Mouse (Mus musculus): Measurements from ENCODE around the gene Nxnl2. TPM values are rescaled to one million over a fixed set of nuclear protein-coding genes. Genes with fewer than 3 reads are reported as not detected.

Nxnl2 gene
- polyA plus RNA-seq, 1 experiment from 2014 or later = 0.50 TPM

DNA sequence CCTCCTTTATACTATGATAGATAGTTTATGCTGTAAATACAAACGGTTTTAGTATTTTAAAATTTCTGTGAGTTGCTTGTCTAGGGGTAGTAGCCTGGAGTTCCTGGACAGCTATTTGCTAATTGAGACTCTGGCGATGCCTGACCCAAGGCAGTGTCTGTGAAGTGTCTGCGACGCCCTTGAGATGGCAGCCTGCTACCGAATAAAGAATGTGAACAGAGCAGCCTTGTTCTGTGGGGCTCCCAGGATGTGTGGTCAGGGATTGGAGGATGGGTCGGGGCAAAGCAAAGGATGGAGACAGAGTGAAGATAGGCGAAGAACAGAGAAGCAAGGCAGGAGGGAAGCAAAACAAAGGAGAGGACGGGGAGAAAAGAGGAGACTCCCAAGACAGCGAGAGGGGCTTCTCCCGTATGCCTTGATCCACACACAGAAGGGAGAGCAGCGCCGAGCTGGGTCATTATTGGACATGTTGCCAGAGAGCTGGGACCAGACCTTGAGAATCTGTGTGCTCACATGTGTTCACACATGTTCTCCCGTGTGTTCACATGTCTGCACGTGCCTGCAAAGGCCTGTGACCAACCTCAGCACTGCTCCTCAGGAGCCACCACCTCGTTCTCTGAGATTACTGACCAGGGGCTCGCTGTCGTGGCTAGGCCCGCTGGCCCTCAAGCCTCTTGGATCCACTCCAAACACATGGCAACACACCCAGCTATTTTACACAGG lies 37.7 kb downstream of the Nxnl2 start:
- Histone ChIP-seq H3K27ac (0 out of 2 replicates have a peak overlapping the region, but pooled peaks have one; percentile 17), H3K27me3 (no peaks in the 10 kb centered on the region), H3K9ac (replicated peaks) (no peak overlapping the region), H3K4me1 (replicated peaks) (peaks cover 7% of the 10 kb centered on the region; the same call in 1 of the 2 replicates), H3K9me3 (no peaks in the 10 kb centered on the region), H3K4me2 (replicated peaks) (no peak overlapping the region), H3K4me3 (replicated peaks) (no peak overlapping the region), H3K36me3 (no peaks in the 10 kb centered on the region)
- ATAC-seq = peak; percentile 91
- 58% methylated on average over 18 of the region's 18 CpGs for WGBS

DNA sequence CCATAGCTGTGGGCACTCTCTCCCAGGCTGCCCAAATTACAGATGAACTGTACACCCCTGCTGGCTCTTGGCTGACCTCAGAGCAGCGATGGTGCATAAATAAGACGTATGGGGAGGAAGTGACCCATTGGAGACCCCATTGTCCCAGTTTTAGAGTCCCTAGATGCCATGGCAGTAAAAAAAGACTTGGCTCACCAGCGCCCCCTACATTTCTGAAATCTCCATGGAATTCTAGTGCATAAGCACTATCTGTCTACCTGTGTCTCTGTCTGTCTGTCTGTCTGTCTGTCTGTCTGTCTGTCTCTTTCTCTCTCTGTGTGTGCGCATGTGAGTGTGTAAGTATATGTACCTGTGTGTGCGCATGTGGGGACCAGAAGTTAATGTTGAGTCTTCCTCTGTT lies 39.8 kb downstream of the Nxnl2 start:
- peaks cover 7% of the 10 kb centered on the region; the same call in 1 of the 2 replicates for H3K4me1 ChIP-seq (replicated peaks)
- no peaks in the 10 kb centered on the region for H3K36me3 ChIP-seq
- no peaks in the 10 kb centered on the region for H3K9me3 ChIP-seq
- ATAC-seq = no peak
- 77% methylated on average over 5 of the region's 5 CpGs for WGBS
- H3K4me3 ChIP-seq (replicated peaks) = no peak overlapping the region
- no peak overlapping the region for H3K27ac ChIP-seq
- H3K9ac ChIP-seq (replicated peaks) = no peak overlapping the region
- H3K4me2 ChIP-seq (replicated peaks) = no peak overlapping the region
- H3K27me3 ChIP-seq = no peaks in the 10 kb centered on the region

DNA sequence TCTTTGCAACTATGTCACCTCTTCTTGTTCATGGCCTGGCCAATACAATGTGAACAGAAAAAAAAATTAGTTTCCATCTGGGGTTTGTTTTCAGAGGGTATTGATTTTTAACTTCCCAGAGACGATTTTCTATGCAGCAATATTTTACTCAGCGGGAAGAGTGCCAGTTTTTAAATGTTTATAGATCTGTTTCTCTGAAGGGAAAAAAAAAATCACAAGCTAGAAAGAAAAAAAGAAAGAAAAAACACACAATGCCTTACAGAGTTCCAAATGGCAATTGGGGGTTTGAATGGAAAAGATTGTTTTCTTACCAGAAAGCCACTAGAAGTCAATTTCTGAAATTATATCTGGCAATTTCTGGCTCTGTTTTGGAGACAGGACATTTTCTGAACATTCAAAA lies 43.9 kb downstream of the Nxnl2 start:
- H3K4me3 ChIP-seq (replicated peaks) = no peak overlapping the region
- no peaks in the 10 kb centered on the region for H3K36me3 ChIP-seq
- no peak overlapping the region for H3K9ac ChIP-seq (replicated peaks)
- H3K9me3 ChIP-seq = no peaks in the 10 kb centered on the region
- H3K4me1 ChIP-seq (replicated peaks) = no peaks in the 10 kb centered on the region
- WGBS = 75% methylated on average over 2 of the region's 2 CpGs
- ATAC-seq = no peak
- H3K27ac ChIP-seq = no peak overlapping the region
- no peak overlapping the region for H3K4me2 ChIP-seq (replicated peaks)
- no peaks in the 10 kb centered on the region for H3K27me3 ChIP-seq

DNA sequence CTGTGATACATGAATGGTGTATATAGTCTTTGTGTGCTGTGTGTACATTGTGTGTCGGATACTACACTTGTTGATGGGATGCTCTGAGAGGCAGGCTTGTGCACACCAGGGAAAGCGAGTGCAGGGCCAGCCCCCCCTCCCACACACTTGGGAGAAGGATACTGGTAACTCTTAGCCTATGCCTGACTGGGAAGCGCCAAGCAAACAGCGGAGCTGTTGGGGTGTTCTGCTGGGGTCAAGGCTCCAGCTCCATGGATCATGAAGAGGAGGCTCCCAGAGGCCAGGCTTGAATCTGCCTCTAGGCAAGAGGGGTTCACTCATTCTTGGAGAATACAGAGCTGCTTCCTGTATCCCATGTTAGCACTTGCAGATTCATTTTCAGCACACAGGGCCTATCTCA lies 50.1 kb downstream of the Nxnl2 start:
- Histone ChIP-seq H3K4me2 (replicated peaks) (no peak overlapping the region), H3K36me3 (no peaks in the 10 kb centered on the region), H3K27ac (no peak overlapping the region), H3K4me1 (replicated peaks) (no peaks in the 10 kb centered on the region), H3K9ac (replicated peaks) (no peak overlapping the region), H3K9me3 (no peaks in the 10 kb centered on the region), H3K4me3 (replicated peaks) (no peak overlapping the region), H3K27me3 (no peaks in the 10 kb centered on the region)
- ATAC-seq = no peak
- WGBS = 89% methylated on average over 4 of the region's 4 CpGs

DNA sequence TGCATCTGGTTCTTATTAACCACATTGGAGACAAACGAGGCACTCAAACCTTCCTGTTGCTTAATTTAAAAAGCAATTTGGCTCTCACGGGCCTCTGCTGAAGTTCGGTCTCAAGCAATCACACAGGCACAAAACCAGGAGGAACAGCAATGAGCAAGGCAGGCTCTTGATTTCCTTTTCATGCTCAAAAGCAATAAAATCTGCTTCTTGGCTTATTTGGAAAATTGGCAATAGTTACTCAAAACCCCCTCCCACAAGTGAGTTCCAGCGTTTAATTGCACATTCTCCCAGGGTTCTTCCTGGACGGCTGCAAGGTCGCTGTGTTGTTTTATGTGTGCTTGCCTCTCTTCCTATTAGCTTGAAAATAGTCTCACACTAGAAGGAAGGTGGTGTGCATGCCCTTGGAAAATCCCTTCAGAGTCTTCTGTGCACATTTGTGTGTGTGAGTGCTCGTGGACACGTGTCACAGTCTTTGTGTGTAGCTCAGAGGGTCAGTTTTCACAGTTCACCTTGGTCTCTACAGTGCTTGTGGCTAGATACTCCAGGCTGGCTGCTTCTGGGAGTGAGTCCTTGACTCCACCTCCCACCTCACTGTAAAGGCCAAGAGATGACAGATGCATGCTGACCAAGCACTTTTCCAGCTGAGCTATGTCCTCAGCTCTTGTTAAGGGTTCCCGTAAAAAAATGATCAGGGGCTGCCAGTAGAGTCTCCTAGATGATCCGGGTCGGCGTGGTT lies 50.8 kb downstream of the Nxnl2 start:
- no peak overlapping the region for H3K27ac ChIP-seq
- WGBS = 80% methylated on average over 12 of the region's 12 CpGs
- ATAC-seq = no peak

More for the DNA sequence above, 50.8 kb downstream of the Nxnl2 start:
- Histone ChIP-seq H3K36me3 (no peaks in the 10 kb centered on the region), H3K4me2 (replicated peaks) (no peak overlapping the region), H3K9ac (replicated peaks) (no peak overlapping the region), H3K4me3 (replicated peaks) (no peak overlapping the region), H3K4me1 (replicated peaks) (no peaks in the 10 kb centered on the region), H3K27me3 (no peaks in the 10 kb centered on the region), H3K9me3 (no peaks in the 10 kb centered on the region)

Small RNA genes within 50 kb of the gene (microRNA-seq; reads per million reads assigned to microRNA genes)
- gene Gm44341 = not detected

Other genes starting within 250 kb of the Nxnl2 start
- gene Spin1, start 70.1 kb upstream of the Nxnl2 start, polyA plus RNA-seq (2015; fragmentation: Nextera tagmentation; extraction: Ambion mirVana) = 136 and 144 TPM in 2 replicates
- 10.2 and 10.4 TPM in 2 replicates for gene S1pr3, start 237.6 kb downstream of the Nxnl2 start, polyA plus RNA-seq (2015; fragmentation: Nextera tagmentation; extraction: Ambion mirVana)